Mouse (Mus musculus) testis, adult 2 months (tissue): ENCODE data around the gene Sez6l.

ENCODE experiments used
- CTCF ChIP-seq: fragments of 200-500 bp; IDR thresholded peaks from 2 replicates; pipeline ENCODE4 v1.5.1; 2012; ENCODE audit warnings: low read depth, mild to moderate bottlenecking, inconsistent platforms, low read length, moderate library complexity; ENCODE audit not compliant: control insufficient read depth, insufficient read depth, insufficient replicate concordance
- POLR2A ChIP-seq: fragments of 200-500 bp; IDR thresholded peaks from 2 replicates; pipeline ENCODE4 v1.6.1; 2012; ENCODE audit warnings: low read depth, mild to moderate bottlenecking, inconsistent platforms, low read length, moderate library complexity; ENCODE audit not compliant: control insufficient read depth

DNA sequence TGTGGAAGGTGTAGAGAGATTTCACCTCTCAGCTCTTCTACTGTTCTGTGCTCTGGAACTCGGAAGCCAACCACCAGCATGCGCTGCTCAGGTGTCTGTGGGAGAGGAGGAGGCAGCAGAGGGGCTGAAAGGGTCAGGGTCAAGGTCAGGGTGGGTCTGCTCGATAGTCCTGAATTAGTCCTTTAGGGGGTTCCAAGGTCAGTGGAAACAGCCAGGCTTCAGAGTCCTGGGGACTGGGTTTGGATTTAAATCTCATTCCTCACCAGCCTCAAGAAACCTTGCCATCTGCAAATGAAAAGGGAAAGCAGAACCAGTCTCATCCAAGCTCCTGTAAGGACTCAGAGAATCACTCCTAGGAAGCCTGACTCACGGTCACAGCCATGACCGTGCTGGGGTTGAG, 67.1 kb downstream of the Sez6l start:
- TF ChIP-seq POLR2A (no peak), CTCF (no peak)
